Mouse (Mus musculus) ES-Bruce4 (cell line): Measurements from ENCODE around the gene Supt5. TPM values are rescaled to one million over a fixed set of nuclear protein-coding genes. Genes with fewer than 3 reads are reported as not detected.

Source experiments
- H3K27ac ChIP-seq: 2 replicates; pipeline ENCODE4 v1.5.1; 2012; ENCODE audit warnings: low read length, inconsistent platforms; ENCODE audit not compliant: insufficient read depth
- H3K27me3 ChIP-seq: 2 replicates; pipeline ENCODE4 v1.6.1; 2012; ENCODE audit warnings: mild to moderate bottlenecking, low read length, inconsistent platforms; ENCODE audit not compliant: control insufficient read depth, poor library complexity, insufficient read depth, severe bottlenecking
- H3K36me3 ChIP-seq: 2 replicates; pipeline ENCODE4 v1.6.1; 2012; ENCODE audit warnings: inconsistent platforms, mild to moderate bottlenecking, low read length, moderate library complexity; ENCODE audit not compliant: control insufficient read depth, poor library complexity, insufficient read depth, severe bottlenecking
- H3K4me1 ChIP-seq: one replicate; pipeline ENCODE4 v1.8.1; 2011; ENCODE audit warnings: low read length; ENCODE audit not compliant: control insufficient read depth, insufficient read depth
- H3K4me3 ChIP-seq: 2 replicates; pipeline ENCODE4 v1.5.1; 2011; ENCODE audit warnings: low read depth, mild to moderate bottlenecking, low read length
- H3K9ac ChIP-seq: 2 replicates; pipeline ENCODE4 v1.6.1; 2012; ENCODE audit warnings: low read depth, mild to moderate bottlenecking, inconsistent platforms; ENCODE audit not compliant: poor library complexity, severe bottlenecking
- H3K9me3 ChIP-seq: replicated peaks from 2 replicates; pipeline ENCODE4 v1.6.1; 2012; ENCODE audit warnings: mild to moderate bottlenecking, low read length, inconsistent platforms; ENCODE audit not compliant: control insufficient read depth, poor library complexity, insufficient read depth, severe bottlenecking
- CTCF ChIP-seq: IDR thresholded peaks from one replicate; pipeline ENCODE4 v1.8.1; 2011; ENCODE audit warnings: low read depth, low read length
- EP300 ChIP-seq: IDR thresholded peaks from 2 replicates; pipeline ENCODE4 v1.6.1; 2011; ENCODE audit warnings: low read depth, low read length; ENCODE audit not compliant: insufficient read depth
- POLR2A ChIP-seq: IDR thresholded peaks from one replicate; pipeline ENCODE4 v1.8.1; 2011; ENCODE audit warnings: low read length; ENCODE audit not compliant: insufficient read depth
- polyA plus RNA-seq: library from polyadenylated mRNA; stranded (reverse); fragments of >200 nt; gene quantifications from 2 replicates; pipeline ENCODE4 v1.2.4, GENCODE M21; 2011; ENCODE audit warnings: low read depth; ENCODE audit not compliant: missing spikeins, insufficient read depth, insufficient read length

Supt5 gene
- polyA plus RNA-seq, 1 experiment, result 101 TPM

GRCm38 (mm10) chr7:28268576-28268975 lies 70.0 kb downstream of the Supt5 start:
- Histone ChIP-seq H3K27ac (no peak overlapping the region), H3K36me3 (no peaks in the 10 kb centered on the region), H3K9ac (peak overlapping the region; percentile 91), H3K9me3 (no peaks in the 10 kb centered on the region), H3K4me3 (peak overlapping the region; percentile 84), H3K4me1 (no peaks in the 10 kb centered on the region), H3K27me3 (no peaks in the 10 kb centered on the region)
- no peak for TF ChIP-seq EP300
- no peak for TF ChIP-seq POLR2A
- no peak for TF ChIP-seq CTCF

GRCm38 (mm10) chr7:28268042-28268531 lies 70.5 kb downstream of the Supt5 start:
- TF ChIP-seq EP300 (no peak), CTCF (no peak), POLR2A (no peak)

GRCm38 (mm10) chr7:28267129-28268041 lies 71.2 kb downstream of the Supt5 start, which contains the start of gene Eid2:
TSS of gene Eid2 (plus strand) at chr7:28267881.
- H3K4me3 ChIP-seq, result peak within 1 kb of the TSS; percentile 84
- H3K9me3 ChIP-seq, result no peaks in the 10 kb centered on the region
- H3K27ac ChIP-seq, result no peak within 1 kb of the TSS
- H3K36me3 ChIP-seq, result no peaks in the 10 kb centered on the region
- peak; percentile 37 for TF ChIP-seq CTCF
- TF ChIP-seq POLR2A, result peak; percentile 55
- peak; percentile 15; the same call in 1 of the 2 replicates for TF ChIP-seq EP300
- H3K4me1 ChIP-seq, result no peaks in the 10 kb centered on the region
- H3K9ac ChIP-seq, result peak within 1 kb of the TSS; percentile 91
- H3K27me3 ChIP-seq, result no peaks in the 10 kb centered on the region

More at GRCm38 (mm10) chr7:28268042-28268531, 70.5 kb downstream of the Supt5 start:
- Histone ChIP-seq H3K36me3 (no peaks in the 10 kb centered on the region), H3K27me3 (no peaks in the 10 kb centered on the region), H3K27ac (no peak overlapping the region), H3K4me1 (no peaks in the 10 kb centered on the region), H3K9me3 (no peaks in the 10 kb centered on the region), H3K4me3 (peak overlapping the region; percentile 84), H3K9ac (peak overlapping the region; percentile 91)

GRCm38 (mm10) chr7:28265391-28265790 lies 73.2 kb downstream of the Supt5 start:
- H3K27ac ChIP-seq, result no peak overlapping the region

More at GRCm38 (mm10) chr7:28265391-28265790, 73.2 kb downstream of the Supt5 start:
- Histone ChIP-seq H3K4me3 (no peak overlapping the region), H3K9me3 (no peaks in the 10 kb centered on the region), H3K4me1 (no peaks in the 10 kb centered on the region), H3K36me3 (no peaks in the 10 kb centered on the region), H3K27me3 (no peaks in the 10 kb centered on the region), H3K9ac (no peak overlapping the region)
- TF ChIP-seq POLR2A (no peak), CTCF (no peak), EP300 (no peak)

Other genes starting within 250 kb of the Supt5 start
- gene 9530053A07Rik, start 209.3 kb downstream of the Supt5 start, polyA plus RNA-seq, result 0.13 TPM in 1 of 2 replicates, not detected in the other
- gene Fbl, start 169.0 kb downstream of the Supt5 start, polyA plus RNA-seq, result 441 and 480 TPM in 2 replicates
- 9.2 and 9.5 TPM in 2 replicates for gene Dyrk1b, start 159.3 kb downstream of the Supt5 start, polyA plus RNA-seq
- gene Eid2, start 70.9 kb downstream of the Supt5 start, polyA plus RNA-seq, result 17.2 and 17.3 TPM in 2 replicates
- gene Eid2b, start 61.0 kb downstream of the Supt5 start, polyA plus RNA-seq, result 8.5 and 8.8 TPM in 2 replicates
- gene Selenov, start 47.6 kb downstream of the Supt5 start, polyA plus RNA-seq, result 0.70 and 3.2 TPM in 2 replicates
- gene Dll3, start 36.5 kb downstream of the Supt5 start, polyA plus RNA-seq, result 9.5 and 10.5 TPM in 2 replicates
- 70.5 and 76.4 TPM in 2 replicates for gene Timm50, start 26.7 kb downstream of the Supt5 start, polyA plus RNA-seq
- 1,972 and 2,086 TPM in 2 replicates for gene Rps16, start 11.9 kb upstream of the Supt5 start, polyA plus RNA-seq
- gene Plekhg2, start 33.9 kb upstream of the Supt5 start, polyA plus RNA-seq, result 85.5 and 90.1 TPM in 2 replicates
- 25.7 and 26.0 TPM in 2 replicates for gene Zfp36, start 41.5 kb upstream of the Supt5 start, polyA plus RNA-seq
- gene Med29, start 54.0 kb upstream of the Supt5 start, polyA plus RNA-seq, result 16.6 and 18.1 TPM in 2 replicates
- 88.7 and 96.2 TPM in 2 replicates for gene Paf1, start 54.2 kb upstream of the Supt5 start, polyA plus RNA-seq
- gene Gmfg, start 98.7 kb upstream of the Supt5 start, polyA plus RNA-seq, result 37.6 and 45.2 TPM in 2 replicates
- 14.6 and 21.9 TPM in 2 replicates for gene Lrfn1, start 113.2 kb upstream of the Supt5 start, polyA plus RNA-seq
- gene Ifnl2, start 171.7 kb upstream of the Supt5 start, polyA plus RNA-seq, result not detected in 2 replicates
- not detected in 2 replicates for gene Ifnl3, start 184.1 kb upstream of the Supt5 start, polyA plus RNA-seq
- not detected in 2 replicates for gene Sycn, start 202.1 kb upstream of the Supt5 start, polyA plus RNA-seq
- 4.5 and 6.4 TPM in 2 replicates for gene Nccrp1, start 208.5 kb upstream of the Supt5 start, polyA plus RNA-seq